Mouse (Mus musculus) left cerebral cortex, adult 2 months (tissue): ENCODE measurements around the gene Ano8. TPM values are rescaled to one million over a fixed set of nuclear protein-coding genes. Genes with fewer than 3 reads are reported as not detected.
"Not testable (repeated sequence)": the region's sequence is repeated elsewhere in the genome, so short reads cannot be mapped to it uniquely, and the experiment has no call there.

ENCODE experiments used
- DNase-seq, 2 experiments: peaks; one replicate each; pipeline ENCODE4 v3.0.0; 2021 to 2022; ENCODE audit warnings: low spot score in 2 of 2, mixed read lengths in 1 of 2; ENCODE audit errors: extremely low spot score in 1 of 2
- H3K27ac ChIP-seq: fragments of 200-600 bp; 2 replicates; pipeline ENCODE4 v1.8.1; 2022
- H3K4me3 ChIP-seq: fragments of 200-600 bp; 2 replicates; pipeline ENCODE4 v1.8.1; 2022
- CTCF ChIP-seq: fragments of 200-600 bp; IDR thresholded peaks from 2 replicates; pipeline ENCODE4 v1.8.1; 2022; ENCODE audit warnings: antibody characterized with exemption, mild to moderate bottlenecking, moderate library complexity
- intact Hi-C: fragments of 180-260 bp; cut with DNase I; formaldehyde crosslinking; loops from one replicate; pipeline ENCODE4 v1.15.1; 2025
- total RNA-seq, 2 experiments: library from RNA; stranded (reverse); gene quantifications; 2 replicates each; pipeline ENCODE4 v1.2.3; 2021

The Ano8 gene
- total RNA-seq, 2 experiments from 2014 or later = 62.5 to 64.0 TPM

DNA sequence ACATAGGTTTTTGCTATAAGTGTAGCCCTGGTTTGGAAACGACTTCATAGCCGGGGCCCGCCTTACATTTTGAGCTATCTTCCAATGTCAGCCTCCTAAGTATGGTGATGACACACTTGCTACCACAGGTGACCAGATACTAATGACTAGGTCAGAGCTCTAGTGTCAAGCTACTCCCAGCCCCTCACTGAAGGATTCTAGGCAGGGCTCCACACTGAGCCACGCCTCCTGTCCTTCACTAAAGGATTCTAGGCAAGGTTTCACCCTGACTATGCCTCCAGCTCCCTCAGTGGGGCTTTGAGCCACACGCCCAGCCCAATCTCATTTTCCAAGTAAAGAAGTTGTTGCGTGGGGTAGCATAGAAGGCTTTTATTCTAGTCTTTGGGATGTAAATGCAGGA is 25.0 kb downstream of the Ano8 start:
- Histone ChIP-seq H3K27ac (no peak overlapping the region), H3K4me3 (no peak overlapping the region)
- no peak for TF ChIP-seq CTCF
- no peak for DNase-seq
- intact Hi-C loops = loop anchor here (5.0 to 10.0 kb wide), 2 partner anchors 88 to 566 kb away; partner anchors contain the start of genes Ocel1, Rpl18a and Slc5a5

DNA sequence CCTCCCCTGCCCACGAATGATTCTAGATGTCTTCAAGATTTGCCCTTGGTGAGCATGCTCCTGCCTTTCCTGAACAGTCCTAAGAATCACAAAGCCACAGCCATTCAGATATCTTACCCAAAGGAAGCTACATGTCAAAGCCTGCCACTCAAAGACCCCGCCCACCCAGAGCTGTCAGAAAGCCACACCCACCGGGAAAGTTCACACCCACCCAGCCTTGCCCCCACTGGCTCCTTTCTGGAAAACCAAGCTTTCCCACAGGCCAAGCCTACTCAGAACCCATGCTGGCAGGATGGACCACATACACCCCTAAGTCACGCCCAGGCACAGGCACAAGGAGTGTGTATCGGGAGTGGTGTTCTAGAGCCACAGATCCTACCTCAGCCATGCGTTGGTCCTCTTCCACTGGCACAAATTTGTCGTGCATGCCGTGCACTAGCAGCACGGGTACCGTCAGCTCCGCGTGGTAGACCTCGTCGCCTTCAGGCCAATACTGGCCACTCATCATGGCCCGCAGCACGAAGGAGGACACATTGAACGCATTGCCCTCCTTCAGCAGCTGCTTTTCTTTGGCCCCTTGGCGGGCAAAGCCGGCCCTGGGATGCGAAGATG is 28.0 kb downstream of the Ano8 start:
- no peak for TF ChIP-seq CTCF
- H3K27ac ChIP-seq = no peak overlapping the region
- intact Hi-C loops = loop anchor here (2.0 kb wide), 1 partner anchor 53 kb away; no protein-coding TSS in a partner anchor
- H3K4me3 ChIP-seq = no peak overlapping the region
- peak; percentile 7 to 8 for DNase-seq

DNA sequence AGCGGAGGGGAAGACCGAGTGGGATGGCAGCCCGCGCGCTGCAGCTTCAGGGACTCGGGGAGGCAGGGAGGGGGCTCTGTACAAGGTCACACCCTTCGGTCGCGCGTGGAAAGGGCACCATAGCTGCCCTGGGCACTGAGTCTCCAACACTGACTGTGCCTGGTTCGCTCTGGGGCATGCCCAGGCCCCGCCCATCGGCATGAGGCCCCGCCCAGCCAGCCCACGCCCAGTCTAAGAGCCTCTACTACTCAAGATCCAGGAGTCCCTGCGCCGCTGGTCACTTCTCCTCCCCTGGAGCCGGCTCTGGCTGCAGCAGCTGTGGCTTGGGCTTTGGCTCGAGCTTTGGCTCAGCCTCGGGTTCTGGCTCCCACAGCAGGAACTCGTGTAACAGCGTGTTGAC is 28.9 kb downstream of the Ano8 start:
- intact Hi-C loops = no loop called here
- Histone ChIP-seq H3K4me3 (no peak overlapping the region), H3K27ac (no peak overlapping the region)
- no peak for TF ChIP-seq CTCF
- peak; percentile 9 to 10 for DNase-seq

DNA sequence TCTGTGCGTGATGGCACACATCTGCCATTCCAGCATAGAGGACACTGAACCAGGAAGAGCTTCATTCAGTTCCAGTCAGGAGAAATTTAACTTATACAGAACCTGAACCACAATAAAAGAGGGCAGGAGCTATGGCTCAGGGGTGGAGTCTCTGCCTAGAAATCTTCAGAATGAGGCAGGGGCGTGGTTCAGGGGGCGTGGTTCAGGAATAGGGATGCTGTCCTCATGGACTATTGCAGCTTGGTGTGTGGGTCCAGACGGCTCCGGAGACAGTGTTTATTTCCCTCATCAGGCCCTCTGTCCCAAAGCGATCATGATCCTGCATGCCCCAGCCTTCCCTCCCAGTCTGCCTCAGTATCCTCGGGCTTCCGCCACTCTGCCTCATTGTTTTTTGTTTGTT is 31.1 kb downstream of the Ano8 start:
- DNase-seq = peak in 1 of 2 experiments; percentile 1
- H3K27ac ChIP-seq = no peak overlapping the region
- intact Hi-C loops = no loop called here
- H3K4me3 ChIP-seq = no peak overlapping the region
- TF ChIP-seq CTCF = no peak

DNA sequence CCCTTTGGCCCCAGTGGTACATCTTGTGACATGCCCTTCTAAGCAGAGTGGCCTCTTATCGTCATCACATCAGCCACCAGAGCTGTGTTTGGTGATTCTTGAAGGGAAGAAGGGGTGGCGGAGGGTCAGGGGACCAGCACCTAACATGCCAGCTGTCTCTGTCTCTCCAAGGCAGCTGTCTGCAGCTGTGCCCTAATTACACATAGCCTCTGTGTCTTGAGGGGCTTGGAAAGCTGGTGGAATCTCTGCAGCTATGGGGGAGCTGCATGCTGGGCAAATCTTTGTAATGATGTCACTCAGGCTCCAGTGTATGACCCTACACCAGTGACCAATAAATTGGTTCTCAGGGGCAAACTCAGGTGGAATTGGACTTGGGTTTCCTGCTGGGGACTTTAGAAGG is 33.1 kb downstream of the Ano8 start:
- DNase-seq = no peak
- TF ChIP-seq CTCF = no peak
- intact Hi-C loops = no loop called here
- H3K27ac ChIP-seq = no peak overlapping the region
- H3K4me3 ChIP-seq = no peak overlapping the region

DNA sequence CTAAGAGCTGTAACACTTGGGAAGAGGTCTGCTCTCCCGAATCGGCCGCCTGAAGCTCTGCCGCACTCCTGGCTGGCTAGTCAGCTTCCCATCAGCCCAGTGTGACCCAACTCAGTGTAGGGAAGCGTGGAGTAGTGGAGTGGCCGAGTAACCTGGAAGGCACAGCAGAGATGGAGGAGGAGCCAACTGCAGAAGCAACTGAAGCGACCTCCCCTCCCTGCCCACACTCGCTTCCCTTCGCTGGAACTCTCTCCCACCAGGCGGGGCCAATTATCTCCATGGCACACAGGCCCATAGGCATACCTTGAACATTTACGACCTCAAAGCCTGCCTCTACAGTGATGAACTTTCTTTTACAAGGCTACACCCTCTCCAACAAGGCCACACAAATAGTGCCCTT is 34.0 kb downstream of the Ano8 start:
- Histone ChIP-seq H3K4me3 (no peak overlapping the region), H3K27ac (no peak overlapping the region)
- intact Hi-C loops = no loop called here
- DNase-seq = no peak
- no peak for TF ChIP-seq CTCF

DNA sequence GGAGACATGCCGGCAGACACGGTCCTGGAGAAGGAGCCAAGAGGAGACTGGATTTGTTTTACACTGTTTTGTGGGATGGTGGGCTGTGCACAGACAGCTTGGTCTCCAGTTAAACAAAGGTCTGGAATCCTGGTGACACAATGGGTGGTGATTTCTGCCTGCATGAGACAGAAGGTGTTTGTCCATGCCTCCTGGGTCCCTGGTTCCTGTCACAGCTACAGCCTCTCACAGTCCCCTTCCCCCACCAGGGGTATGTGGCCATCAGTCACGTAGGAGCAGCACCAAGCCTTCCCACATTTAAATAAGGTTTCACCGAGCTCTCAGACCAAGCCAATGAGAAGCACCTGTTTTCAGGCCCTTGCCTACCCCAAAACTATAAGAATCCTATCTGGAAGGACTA is 34.4 kb downstream of the Ano8 start:
- no peak for DNase-seq
- Histone ChIP-seq H3K27ac (no peak overlapping the region), H3K4me3 (no peak overlapping the region)
- intact Hi-C loops = no loop called here
- no peak for TF ChIP-seq CTCF

DNA sequence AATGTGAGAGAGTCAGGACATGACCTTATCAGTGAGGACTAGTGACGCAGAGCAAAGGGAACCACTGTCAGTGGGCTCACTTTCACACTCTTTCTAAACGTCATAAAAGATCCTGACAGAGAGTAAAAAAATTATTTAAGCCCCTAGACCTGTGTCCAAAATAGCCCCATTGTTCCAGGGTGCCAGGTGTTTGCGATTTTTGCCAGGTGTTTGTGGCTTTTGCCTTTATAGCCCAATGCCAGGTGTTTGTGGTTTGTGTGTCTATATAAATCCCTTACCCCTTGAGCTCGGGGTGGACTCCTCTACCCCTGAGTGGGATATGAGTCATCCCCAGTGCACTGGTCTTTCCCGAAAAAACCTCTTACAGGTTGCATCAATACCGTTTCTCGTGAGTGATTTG is 40.7 kb downstream of the Ano8 start:
- TF ChIP-seq CTCF = no peak
- intact Hi-C loops = no loop called here
- Histone ChIP-seq H3K4me3 (no peak overlapping the region), H3K27ac (no peak overlapping the region)
- DNase-seq = no peak

DNA sequence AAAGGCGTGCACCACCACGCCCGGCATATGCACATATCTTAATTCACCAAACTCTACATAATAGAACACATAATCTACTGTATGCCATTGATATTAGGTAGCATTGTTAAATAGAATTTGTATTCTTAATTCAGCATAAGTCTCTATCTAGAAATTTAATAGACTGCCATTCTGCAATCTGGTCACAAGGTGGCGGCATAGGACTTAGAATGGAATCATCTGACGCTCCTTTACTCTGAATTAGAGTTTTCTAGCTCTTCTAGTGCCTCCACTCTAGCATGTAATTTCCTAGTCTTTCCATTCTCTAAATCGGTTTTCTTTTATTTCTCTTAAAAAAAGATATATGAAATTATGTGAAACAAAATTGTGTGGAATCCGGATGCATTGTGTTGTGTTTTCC is 44.4 kb downstream of the Ano8 start:
- intact Hi-C loops = loop anchor here (1.0 to 5.0 kb wide), 2 partner anchors 80 to 156 kb away; partner anchors contain the start of gene Fam129c
- peak; percentile 90 for TF ChIP-seq CTCF
- no peak overlapping the region for H3K27ac ChIP-seq
- H3K4me3 ChIP-seq = no peak overlapping the region
- peak in 1 of 2 experiments; percentile 51 for DNase-seq

DNA sequence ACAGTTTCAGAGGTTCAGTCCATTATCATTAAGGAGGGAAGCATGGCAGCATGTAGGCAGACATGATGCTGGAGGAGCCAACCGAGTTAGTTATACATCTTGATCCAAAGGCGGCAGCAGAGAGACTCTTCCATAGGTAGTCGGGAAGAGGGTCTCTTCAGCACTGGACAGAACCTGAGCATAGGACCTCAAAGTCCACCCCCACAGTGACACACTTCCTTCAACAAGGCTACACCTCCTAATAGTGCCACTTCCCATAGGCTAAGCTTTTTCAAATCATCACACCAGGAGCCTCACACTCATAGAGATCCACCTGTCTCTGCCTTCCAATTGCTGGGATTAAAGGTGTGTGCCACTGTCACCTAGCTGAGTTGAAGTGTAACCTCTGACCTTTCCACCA is 48.7 kb downstream of the Ano8 start:
- TF ChIP-seq CTCF = no peak
- Histone ChIP-seq H3K4me3 (no peak overlapping the region), H3K27ac (no peak overlapping the region)
- intact Hi-C loops = no loop called here
- DNase-seq = no peak

DNA sequence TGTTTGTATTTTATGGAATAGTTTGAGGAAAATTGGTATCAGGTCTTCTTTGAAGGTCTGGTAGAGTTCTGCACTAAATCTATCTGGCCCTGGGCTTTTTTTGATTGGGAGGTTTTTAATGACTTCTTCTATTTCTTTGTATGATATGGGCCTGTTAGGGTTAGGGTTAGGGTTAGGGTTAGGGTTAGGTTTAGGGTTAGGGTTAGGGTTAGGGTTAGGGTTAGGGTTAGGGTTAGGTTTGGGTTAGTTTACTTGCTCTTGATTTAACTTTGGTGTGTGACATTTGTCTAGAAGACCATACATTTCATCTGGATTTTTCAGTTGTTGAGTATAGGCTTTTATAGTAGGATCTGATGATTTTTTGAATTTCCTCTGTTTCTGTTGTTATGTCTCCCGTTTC is 52.8 kb downstream of the Ano8 start:
- DNase-seq, H3K4me3 ChIP-seq, intact Hi-C loops, H3K27ac ChIP-seq: not testable (repeated sequence)

Other genes with a start within 250 kb of the Ano8 start
- 10 to 100 TPM; 34.6 to 39.7 TPM for gene Myo9b, start 213.2 kb downstream of the Ano8 start, total RNA-seq
- gene Haus8, start 213.0 kb downstream of the Ano8 start, total RNA-seq = 10 to 100 TPM; 10.0 to 14.7 TPM
- 100 to 1,000 TPM; 110 to 113 TPM for gene Use1, start 119.1 kb downstream of the Ano8 start, total RNA-seq
- gene Ocel1, start 114.7 kb downstream of the Ano8 start, total RNA-seq = 10 to 100 TPM; 16.6 to 19.0 TPM
- 10 to 100 TPM; 41.7 to 44.8 TPM for gene Nr2f6, start 104.0 kb downstream of the Ano8 start, total RNA-seq
- 1 to 10 TPM; 4.6 to 4.7 TPM for gene Ushbp1, start 90.2 kb downstream of the Ano8 start, total RNA-seq
- gene Babam1, start 89.1 kb downstream of the Ano8 start, total RNA-seq = 100 to 1,000 TPM in 1 of 2 experiments, 10 to 100 TPM in 1; 97.3 to 107 TPM
- gene Ankle1, start 80.0 kb downstream of the Ano8 start, total RNA-seq = under 1 TPM; 0.35 to 0.36 TPM
- gene Abhd8, start 22.3 kb downstream of the Ano8 start, total RNA-seq = 100 to 1,000 TPM; 302 to 335 TPM
- gene Mrpl34, start 21.0 kb downstream of the Ano8 start, total RNA-seq = 10 to 100 TPM; 49.2 to 57.1 TPM
- 10 to 100 TPM; 75.0 to 87.0 TPM for gene Dda1, start 16.8 kb downstream of the Ano8 start, total RNA-seq
- gene Gtpbp3, start 2.1 kb upstream of the Ano8 start, total RNA-seq = 10 to 100 TPM; 33.0 to 37.4 TPM
- 1 to 10 TPM; 8.5 to 9.1 TPM for gene Plvap, start 25.8 kb upstream of the Ano8 start, total RNA-seq
- gene Ccdc194, start 39.7 kb upstream of the Ano8 start, total RNA-seq = not detected
- 1 to 10 TPM; 3.5 to 4.0 TPM for gene Bst2, start 51.5 kb upstream of the Ano8 start, total RNA-seq
- 10 to 100 TPM; 37.2 to 37.6 TPM for gene Mvb12a, start 57.0 kb upstream of the Ano8 start, total RNA-seq
- not detected for gene Tmem221, start 72.9 kb upstream of the Ano8 start, total RNA-seq
- gene Nxnl1, start 80.6 kb upstream of the Ano8 start, total RNA-seq = under 1 TPM in 1 of 2 experiments, not detected in 1; 0.11 TPM
- gene Slc27a1, start 82.9 kb upstream of the Ano8 start, total RNA-seq = 100 to 1,000 TPM; 108 to 109 TPM
- 10 to 100 TPM; 29.1 to 33.0 TPM for gene Pgls, start 106.2 kb upstream of the Ano8 start, total RNA-seq
- 1 to 10 TPM; 3.1 to 4.0 TPM for gene Fam129c, start 111.7 kb upstream of the Ano8 start, total RNA-seq
- gene Colgalt1, start 125.0 kb upstream of the Ano8 start, total RNA-seq = 10 to 100 TPM; 47.2 to 50.9 TPM
- 100 to 1,000 TPM; 313 to 351 TPM for gene Unc13a, start 185.8 kb upstream of the Ano8 start, total RNA-seq
- gene Jak3, start 190.3 kb upstream of the Ano8 start, total RNA-seq = 1 to 10 TPM; 5.5 to 5.8 TPM
- 1 to 10 TPM; 1.2 to 4.7 TPM for gene Insl3, start 203.3 kb upstream of the Ano8 start, total RNA-seq
- gene B3gnt3, start 215.8 kb upstream of the Ano8 start, total RNA-seq = under 1 TPM; 0.68 to 0.79 TPM
- 100 to 1,000 TPM; 184 TPM for gene Fcho1, start 239.8 kb upstream of the Ano8 start, total RNA-seq